Mouse (Mus musculus): Measurements from ENCODE around the gene Nmnat3. TPM values are rescaled to one million over a fixed set of nuclear protein-coding genes. Genes with fewer than 3 reads are reported as not detected.

Gene Nmnat3
- polyA plus RNA-seq, 1 experiment from 2014 or later = 2.1 TPM

Other genes with a start within 250 kb of the Nmnat3 start
- gene Rbp1, start 135.5 kb downstream of the Nmnat3 start, polyA plus RNA-seq (2016; fragmentation: Nextera tagmentation; extraction: Ambion mirVana) = 177 and 179 TPM in 2 replicates
- gene Rbp2, start 198.7 kb downstream of the Nmnat3 start, polyA plus RNA-seq (2016; fragmentation: Nextera tagmentation; extraction: Ambion mirVana) = 2.9 and 3.8 TPM in 2 replicates